Mouse (Mus musculus) hindbrain, embryonic 11.5 days (tissue): ENCODE measurements around the gene Psma3. TPM values are rescaled to one million over a fixed set of nuclear protein-coding genes. Genes with fewer than 3 reads are reported as not detected.
"Not testable (repeated sequence)": the region's sequence is repeated elsewhere in the genome, so short reads cannot be mapped to it uniquely, and the experiment has no call there.

ENCODE experiments used
- ATAC-seq: fragments of 200-750 bp; cut with Nextera tagmentation; 2 replicates; pipeline ENCODE4 v1.8.0; 2017; ENCODE audit warnings: mild to moderate bottlenecking, moderate TSS enrichment, moderate library complexity; ENCODE audit not compliant: low FRiP score
- DNase-seq: peaks from one replicate; pipeline ENCODE4 v3.0.0-alpha.2; 2015; ENCODE audit warnings: low spot score
- H3K27ac ChIP-seq: fragments of 300-500 bp; sonication (generic); 2 replicates; pipeline ENCODE4 v1.5.1; 2014; ENCODE audit warnings: mild to moderate bottlenecking, low read depth, low read length
- H3K27me3 ChIP-seq: fragments of 300-500 bp; sonication (generic); 2 replicates; pipeline ENCODE4 v1.6.1; 2014; ENCODE audit warnings: mild to moderate bottlenecking, low read length, moderate library complexity, mixed read lengths; ENCODE audit not compliant: control insufficient read depth, insufficient read depth
- H3K36me3 ChIP-seq: fragments of 300-500 bp; sonication (generic); 2 replicates; pipeline ENCODE4 v1.6.1; 2014; ENCODE audit warnings: mild to moderate bottlenecking, low read length, moderate library complexity, mixed read lengths; ENCODE audit not compliant: control insufficient read depth, insufficient read depth
- H3K4me1 ChIP-seq: fragments of 300-500 bp; sonication (generic); replicated peaks from 2 replicates; pipeline ENCODE4 v1.6.1; 2014; ENCODE audit warnings: low read length, mixed read lengths; ENCODE audit not compliant: control insufficient read depth, insufficient read depth
- H3K4me2 ChIP-seq: fragments of 300-500 bp; sonication (generic); replicated peaks from 2 replicates; pipeline ENCODE4 v1.6.1; 2014; ENCODE audit warnings: mild to moderate bottlenecking, low read depth, low read length
- H3K4me3 ChIP-seq: fragments of 300-500 bp; sonication (generic); 2 replicates; pipeline ENCODE4 v1.5.1; 2014; ENCODE audit warnings: low read depth, low read length
- H3K9ac ChIP-seq: fragments of 300-500 bp; sonication (generic); 2 replicates; pipeline ENCODE4 v1.6.1; 2014; ENCODE audit warnings: low read depth, low read length
- H3K9me3 ChIP-seq: fragments of 300-500 bp; sonication (generic); 2 replicates; pipeline ENCODE4 v1.6.1; 2016; ENCODE audit warnings: low read length; ENCODE audit not compliant: control insufficient read depth
- WGBS: fragments of 180-500 bp; shearing (Covaris S2); extraction: QIAGEN DNeasy Blood & Tissue Kit; methylation state at CpG from one replicate; pipeline ENCODE4 v1.1.7; 2014; 5-methylcytosine and 5-hydroxymethylcytosine counted together
- polyA plus RNA-seq: library from polyadenylated mRNA; unstranded; fragments of >200 nt; fragmentation: Nextera tagmentation; extraction: Ambion mirVana; gene quantifications from 2 replicates; pipeline ENCODE4 v1.2.1, GENCODE M21; 2014

Gene Psma3
- polyA plus RNA-seq, 1 experiment from 2014 or later, result 711 TPM

DNA sequence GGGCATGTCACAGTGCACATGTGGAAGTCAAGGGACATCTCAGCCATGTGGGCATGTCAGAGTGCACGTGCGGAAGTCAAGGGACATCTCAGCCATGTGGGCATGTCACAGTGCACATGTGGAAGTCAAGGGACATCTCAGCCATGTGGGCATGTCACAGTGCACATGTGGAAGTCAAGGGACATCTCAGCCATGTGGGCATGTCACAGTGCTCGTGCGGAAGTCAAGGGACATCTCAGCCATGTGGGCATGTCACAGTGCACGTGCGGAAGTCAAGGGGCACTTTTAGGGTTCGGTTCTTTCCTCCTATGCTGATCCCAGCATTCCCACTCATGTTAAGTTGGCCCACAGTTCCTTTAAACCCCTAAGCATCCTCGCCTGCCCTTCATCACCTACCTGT is 53.8 kb downstream of the Psma3 start:
- not testable (repeated sequence) for H3K4me2 ChIP-seq, H3K27me3 ChIP-seq, ATAC-seq, H3K9ac ChIP-seq, H3K9me3 ChIP-seq, H3K36me3 ChIP-seq, H3K4me1 ChIP-seq, H3K27ac ChIP-seq, H3K4me3 ChIP-seq, DNase-seq
- 96% methylated on average over 8 of the region's 8 CpGs for WGBS

DNA sequence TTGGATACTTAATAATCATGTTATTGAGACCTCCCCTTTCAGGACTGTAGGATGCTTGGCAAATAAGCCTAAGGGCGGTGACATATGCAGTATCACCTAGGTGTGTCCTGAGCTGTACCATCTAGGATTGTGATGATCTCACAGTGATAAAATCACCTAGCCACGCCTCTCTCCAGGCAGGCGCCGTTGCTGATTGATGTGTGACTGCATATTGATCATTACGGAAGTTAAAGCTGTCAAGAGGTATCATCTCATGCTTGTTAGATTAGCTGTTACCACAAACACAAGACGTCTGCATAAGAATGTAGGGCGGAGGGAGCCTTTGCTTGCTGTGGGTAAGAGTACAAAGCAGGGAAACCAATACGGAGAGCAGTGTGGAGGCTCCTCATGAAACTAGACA is 55.8 kb downstream of the Psma3 start:
- Histone ChIP-seq H3K4me1 (no peaks in the 10 kb centered on the region), H3K4me2 (no peak overlapping the region), H3K9me3 (no peaks in the 10 kb centered on the region), H3K4me3 (no peak overlapping the region), H3K27ac (no peak overlapping the region), H3K9ac (no peak overlapping the region), H3K36me3 (no peaks in the 10 kb centered on the region), H3K27me3 (no peaks in the 10 kb centered on the region)
- DNase-seq, result no peak
- ATAC-seq, result no peak
- 90% methylated on average over 8 of the region's 8 CpGs for WGBS

DNA sequence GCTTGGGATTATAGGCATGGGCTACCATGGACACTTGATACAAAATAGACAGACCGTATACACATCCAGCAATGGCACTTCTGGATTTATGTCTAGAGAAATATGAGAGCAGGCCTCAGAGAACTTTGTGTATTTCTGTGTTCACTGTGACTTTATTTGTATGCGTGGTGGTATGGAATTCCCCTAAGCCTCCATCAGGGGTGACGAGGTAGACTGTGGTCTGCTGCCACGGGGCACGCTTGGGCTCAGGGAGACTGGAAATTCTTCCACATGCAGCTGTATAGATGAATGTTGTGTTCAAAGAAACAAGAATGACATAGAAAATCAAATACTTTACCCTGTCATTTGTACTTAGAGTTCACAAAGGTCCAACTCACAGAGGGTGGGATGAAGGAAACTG is 56.3 kb downstream of the Psma3 start:
- 96% methylated on average over 5 of the region's 5 CpGs for WGBS
- no peak overlapping the region for H3K4me2 ChIP-seq
- H3K9ac ChIP-seq, result no peak overlapping the region
- no peaks in the 10 kb centered on the region for H3K9me3 ChIP-seq
- ATAC-seq, result no peak
- H3K4me3 ChIP-seq, result no peak overlapping the region
- no peak overlapping the region for H3K27ac ChIP-seq
- no peaks in the 10 kb centered on the region for H3K4me1 ChIP-seq
- no peak for DNase-seq
- H3K27me3 ChIP-seq, result no peaks in the 10 kb centered on the region
- no peaks in the 10 kb centered on the region for H3K36me3 ChIP-seq

DNA sequence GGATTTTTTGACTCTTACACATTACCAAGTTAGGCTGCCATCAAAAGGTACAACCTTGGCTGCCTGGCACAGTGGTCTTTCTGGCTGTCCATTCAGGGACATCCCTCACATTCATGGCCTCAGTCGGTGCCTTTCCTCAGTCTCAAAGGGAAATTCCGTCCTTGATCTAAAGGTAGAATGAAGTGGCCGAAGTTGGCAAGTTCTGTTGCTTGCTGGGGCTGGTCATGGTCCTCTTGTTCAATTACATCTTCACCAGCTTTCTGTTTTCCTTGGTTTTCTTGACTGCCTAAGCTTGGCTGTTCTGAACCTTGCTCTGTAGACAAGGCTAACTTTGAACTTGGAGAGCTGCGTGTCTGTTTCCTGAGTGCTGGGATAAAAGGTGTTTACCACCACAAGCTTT is 61.4 kb downstream of the Psma3 start:
- Histone ChIP-seq H3K27ac (no peak overlapping the region), H3K9me3 (no peaks in the 10 kb centered on the region), H3K4me3 (no peak overlapping the region), H3K4me2 (no peak overlapping the region), H3K4me1 (no peaks in the 10 kb centered on the region), H3K9ac (no peak overlapping the region), H3K27me3 (no peaks in the 10 kb centered on the region), H3K36me3 (0 out of 2 replicates have a peak, but pooled peaks cover 2% of the 10 kb centered on the region)
- WGBS, result 94% methylated on average over 4 of the region's 4 CpGs
- DNase-seq (no peak), ATAC-seq (no peak)

DNA sequence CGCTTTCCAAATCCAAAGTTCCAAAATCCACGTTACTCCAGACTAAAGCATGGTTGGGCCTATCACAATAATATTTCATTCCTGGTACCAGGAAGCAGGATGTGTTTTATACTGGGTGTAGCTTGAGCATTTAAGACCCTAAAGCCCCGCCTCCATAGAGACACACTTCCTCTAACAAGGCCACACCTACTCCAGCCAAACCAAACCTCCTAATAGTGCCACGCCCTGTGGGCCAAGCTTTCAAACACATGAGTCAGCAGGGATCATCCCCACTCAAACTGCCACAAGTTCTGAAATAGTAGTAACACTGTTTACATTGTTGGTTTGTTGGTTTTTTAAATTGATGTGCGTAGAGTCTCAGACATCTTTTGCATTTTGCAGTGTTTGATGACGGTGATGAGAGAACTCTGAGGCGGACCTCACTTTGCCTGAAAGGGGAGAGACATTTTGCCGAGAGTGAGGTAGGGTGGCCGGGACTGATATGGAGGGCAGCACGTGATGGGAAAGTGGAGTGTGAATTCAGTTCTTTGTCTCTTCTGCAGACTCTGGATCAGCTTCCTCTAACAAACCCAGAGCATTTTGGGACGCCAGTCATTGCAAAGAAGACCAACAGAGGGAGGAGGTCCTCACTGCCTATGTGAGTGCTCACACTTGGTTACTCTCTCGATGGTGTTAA is 62.4 kb downstream of the Psma3 start:
- Histone ChIP-seq H3K4me2 (no peak overlapping the region), H3K9ac (no peak overlapping the region), H3K27me3 (no peaks in the 10 kb centered on the region), H3K4me3 (no peak overlapping the region), H3K36me3 (0 out of 2 replicates have a peak, but pooled peaks cover 2% of the 10 kb centered on the region), H3K9me3 (no peaks in the 10 kb centered on the region), H3K4me1 (no peaks in the 10 kb centered on the region), H3K27ac (no peak overlapping the region)
- no peak for DNase-seq
- no peak for ATAC-seq
- WGBS, result 93% methylated on average over 12 of the region's 12 CpGs

DNA sequence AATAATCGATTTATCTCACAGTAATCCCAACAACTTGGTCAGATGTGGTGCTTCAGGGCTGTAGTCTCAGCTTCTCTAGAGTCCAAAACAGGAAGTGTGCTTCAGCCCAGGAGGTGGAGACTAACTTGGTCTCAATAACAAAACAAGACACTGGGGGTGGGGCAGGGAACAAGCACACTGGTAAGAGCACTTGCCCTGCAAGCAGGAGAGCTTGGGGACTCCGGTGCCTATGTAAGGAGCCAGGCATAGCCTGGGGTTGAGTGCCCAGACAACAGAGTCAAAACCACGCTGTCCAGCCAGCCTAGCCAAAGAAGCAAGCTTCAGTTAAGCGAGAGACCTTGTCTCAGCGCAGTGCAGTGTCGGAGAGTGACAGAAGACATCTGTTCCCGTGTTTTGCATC is 66.0 kb downstream of the Psma3 start:
- Histone ChIP-seq H3K9me3 (no peaks in the 10 kb centered on the region), H3K4me1 (no peaks in the 10 kb centered on the region), H3K36me3 (0 out of 2 replicates have a peak, but pooled peaks cover 2% of the 10 kb centered on the region), H3K9ac (no peak overlapping the region), H3K4me3 (no peak overlapping the region), H3K27ac (no peak overlapping the region), H3K4me2 (no peak overlapping the region), H3K27me3 (no peaks in the 10 kb centered on the region)
- DNase-seq (no peak), ATAC-seq (no peak)
- 95% methylated on average over 7 of the region's 7 CpGs for WGBS

DNA sequence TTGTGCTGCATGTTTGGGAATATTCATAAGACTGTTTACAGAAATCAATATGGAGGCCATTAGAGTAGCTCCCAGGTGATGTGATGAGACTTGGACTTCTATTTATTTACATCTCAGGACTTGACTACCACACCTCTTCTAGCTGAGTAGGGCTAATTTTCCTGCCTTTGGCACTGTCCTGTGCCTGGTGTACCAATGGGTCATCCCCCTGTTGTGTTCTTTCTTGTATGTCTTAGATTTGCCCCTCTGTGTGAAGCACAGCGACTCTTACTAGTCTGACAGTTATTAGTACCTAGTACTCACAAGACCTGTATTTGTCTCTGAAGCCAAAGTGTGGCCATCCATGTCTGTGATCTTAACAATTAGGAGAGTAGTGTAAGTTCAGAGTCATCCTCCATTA is 68.0 kb downstream of the Psma3 start:
- Histone ChIP-seq H3K9me3 (no peaks in the 10 kb centered on the region), H3K4me2 (no peak overlapping the region), H3K4me3 (no peak overlapping the region), H3K9ac (no peak overlapping the region), H3K27ac (no peak overlapping the region), H3K27me3 (no peaks in the 10 kb centered on the region), H3K36me3 (peaks cover 9% of the 10 kb centered on the region; the same call in 1 of the 2 replicates), H3K4me1 (no peaks in the 10 kb centered on the region)
- ATAC-seq (no peak), DNase-seq (no peak)
- 87% methylated on average over 1 of the region's 1 CpGs for WGBS

DNA sequence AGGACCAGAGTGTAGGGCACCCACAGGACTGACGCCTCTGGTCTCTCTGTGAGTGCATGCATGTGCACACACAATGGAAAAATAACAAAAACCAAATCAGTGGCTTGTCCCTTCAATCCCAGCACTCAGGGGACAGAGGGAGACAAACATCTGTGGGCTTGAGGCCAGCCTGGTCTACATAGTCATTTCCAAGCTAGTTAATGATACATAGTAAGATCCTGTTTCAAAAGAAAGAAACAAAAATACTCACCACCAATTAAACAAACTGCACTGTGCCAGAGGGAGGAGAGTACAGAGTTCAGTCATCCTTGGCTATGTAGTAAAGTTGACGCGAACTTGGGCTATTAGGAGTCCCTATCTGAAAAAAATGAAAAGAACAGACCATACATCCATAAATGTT is 69.2 kb downstream of the Psma3 start:
- ATAC-seq (no peak), DNase-seq (no peak)
- H3K4me2 ChIP-seq, result no peak overlapping the region
- no peaks in the 10 kb centered on the region for H3K9me3 ChIP-seq
- peaks cover 9% of the 10 kb centered on the region; the same call in 1 of the 2 replicates for H3K36me3 ChIP-seq
- no peak overlapping the region for H3K9ac ChIP-seq
- no peak overlapping the region for H3K27ac ChIP-seq
- 87% methylated on average over 3 of the region's 3 CpGs for WGBS
- H3K4me1 ChIP-seq, result no peaks in the 10 kb centered on the region
- H3K27me3 ChIP-seq, result no peaks in the 10 kb centered on the region
- no peak overlapping the region for H3K4me3 ChIP-seq

DNA sequence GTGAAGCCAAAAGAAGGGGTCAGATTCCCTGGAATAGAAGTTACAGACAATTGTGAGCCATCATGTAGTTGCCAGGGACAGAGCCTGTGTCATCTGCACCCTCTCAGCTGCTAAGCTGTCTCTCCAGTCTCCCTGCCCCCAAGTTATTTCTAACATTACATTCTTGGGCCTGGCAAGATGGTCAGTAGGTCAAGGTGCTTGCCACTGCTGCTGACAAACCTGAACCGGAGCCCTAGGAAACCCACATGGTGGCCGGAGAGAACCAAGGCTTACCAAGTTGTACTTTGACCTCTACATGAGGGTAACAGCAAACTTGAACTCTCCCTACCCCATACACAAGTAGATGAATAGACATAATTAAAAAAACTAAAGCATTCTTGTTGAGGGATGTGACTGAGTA is 70.1 kb downstream of the Psma3 start:
- no peak for DNase-seq
- no peak overlapping the region for H3K4me2 ChIP-seq
- WGBS, result 86% methylated on average over 2 of the region's 2 CpGs
- H3K27ac ChIP-seq, result no peak overlapping the region
- H3K9ac ChIP-seq, result no peak overlapping the region
- no peaks in the 10 kb centered on the region for H3K4me1 ChIP-seq
- H3K36me3 ChIP-seq, result peaks cover 9% of the 10 kb centered on the region; the same call in 1 of the 2 replicates
- no peaks in the 10 kb centered on the region for H3K27me3 ChIP-seq
- no peaks in the 10 kb centered on the region for H3K9me3 ChIP-seq
- no peak for ATAC-seq
- H3K4me3 ChIP-seq, result no peak overlapping the region
